Mouse (Mus musculus): ENCODE data around the gene Morc3.

- TF ChIP-seq CTCF (IDR thresholded peaks at IDR 0.05; ENCODE audit: extremely low read depth, insufficient read depth, low read length) = no peak
- TF ChIP-seq POLR2A (IDR thresholded peaks at IDR 0.05; ENCODE audit: extremely low read depth, insufficient read depth, low read length) = no peak
Observed at GRCm38 (mm10) chr16:93920673-93921072, 88.8 kb downstream of the Morc3 start.

Measured in cortical plate, adult 2 months (tissue).